Mouse (Mus musculus): Measurements from ENCODE around the gene Taar2.

Gene Taar2

GRCm38 (mm10) chr10:23938312-23938711 lies at the start of gene Taar2:
Taar2 (plus strand) TSS chr10:23938572.
- no peak for DNase-seq (ENCODE audit: low spot score)

GRCm38 (mm10) chr10:23892987-23893386 lies 45.4 kb upstream of the Taar2 start:
- DNase-seq (ENCODE audit: low spot score), result no peak

DNA sequence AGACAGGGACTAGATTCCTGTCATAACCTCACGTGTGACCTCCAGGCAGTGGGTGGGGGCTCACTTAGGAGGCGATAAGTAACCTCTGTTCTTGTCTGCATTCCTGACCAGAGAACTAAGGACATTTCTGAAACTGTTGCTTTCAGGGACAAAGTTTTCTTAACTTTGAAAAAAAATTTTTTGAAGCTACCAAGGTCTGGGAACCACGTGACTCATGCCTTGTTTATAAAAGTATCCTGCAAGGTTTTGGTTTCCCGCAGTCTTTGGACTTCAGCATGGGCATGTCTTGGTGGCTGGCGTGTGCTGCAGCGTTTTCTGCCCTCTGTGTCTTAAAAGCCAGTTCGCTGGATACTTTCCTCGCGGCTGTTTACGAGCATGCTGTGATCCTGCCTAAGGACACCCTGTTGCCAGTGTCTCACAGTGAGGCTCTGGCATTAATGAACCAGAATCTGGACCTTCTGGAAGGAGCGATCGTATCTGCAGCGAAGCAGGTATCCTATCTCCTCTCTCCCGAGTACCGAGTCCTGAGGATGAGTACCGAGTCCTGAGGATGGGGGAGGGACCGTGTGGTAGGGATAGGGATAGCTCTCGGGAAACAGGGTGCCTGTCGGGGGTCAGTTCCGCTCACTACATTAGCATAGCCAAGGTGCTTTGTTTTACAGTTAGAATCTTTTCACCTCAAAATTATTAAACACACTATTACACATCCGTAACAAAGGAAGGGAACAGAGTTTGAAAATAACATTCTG lies 43.6 kb upstream of the Taar2 start, which contains the start of gene Vnn1:
Vnn1 (plus strand) TSS at position 88 of the 749 bp plus-strand sequence.
- DNase-seq (ENCODE audit: low spot score), result peak; percentile 44

DNA sequence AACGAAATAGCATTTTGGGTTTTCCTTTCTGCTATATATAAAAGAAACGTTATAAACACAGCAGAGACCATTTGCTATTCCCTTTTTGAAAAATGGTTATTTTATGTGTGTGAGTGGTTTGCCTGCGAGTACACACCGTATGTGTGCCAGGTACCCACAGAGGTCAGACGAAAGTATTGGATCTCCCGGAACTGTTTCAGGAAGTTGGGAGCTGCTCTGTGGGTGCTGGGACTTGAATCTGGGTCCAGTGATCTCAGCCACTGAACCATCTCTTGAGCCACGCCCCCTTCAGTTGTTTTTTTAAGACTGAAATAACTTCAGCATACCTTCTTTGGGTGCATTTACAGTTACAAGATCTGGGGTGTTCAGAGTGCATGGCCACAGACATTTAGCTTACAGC lies 43.0 kb upstream of the Taar2 start:
- DNase-seq (ENCODE audit: low spot score), result no peak

- no peak for DNase-seq (ENCODE audit: low spot score)
Measured at GRCm38 (mm10) chr10:23901119-23901518, 37.3 kb upstream of the Taar2 start.

- no peak for DNase-seq (ENCODE audit: low spot score)
Measured at GRCm38 (mm10) chr10:23905661-23906060, 32.7 kb upstream of the Taar2 start.

- no peak for DNase-seq (ENCODE audit: low spot score)
Measured at GRCm38 (mm10) chr10:23920056-23920455, 18.3 kb upstream of the Taar2 start, which contains the start of gene Taar1. Taar1 (plus strand) TSS chr10:23920356.

- DNase-seq (ENCODE audit: low spot score), result no peak
Measured at GRCm38 (mm10) chr10:23922468-23922867, 15.9 kb upstream of the Taar2 start.

DNA sequence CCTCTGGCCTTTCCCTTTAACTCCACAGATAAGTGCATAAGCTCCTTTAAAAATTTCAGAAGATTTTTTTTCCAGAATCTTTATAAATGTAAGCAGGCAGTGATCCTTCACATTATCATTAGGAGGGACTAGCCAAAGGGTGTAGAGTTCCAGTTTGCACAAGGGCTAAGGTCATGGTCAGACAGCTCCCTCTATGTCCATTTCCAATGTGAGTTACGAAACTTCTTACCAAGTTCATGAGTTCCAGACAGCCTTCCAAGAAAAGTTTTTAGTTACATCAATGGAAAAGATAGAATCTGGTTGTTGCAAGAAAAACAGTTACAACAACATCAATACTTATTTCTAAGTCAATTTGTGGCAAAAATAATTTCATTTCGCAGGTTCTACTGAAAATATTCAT lies 14.4 kb upstream of the Taar2 start:
- no peak for DNase-seq (ENCODE audit: low spot score)

DNA sequence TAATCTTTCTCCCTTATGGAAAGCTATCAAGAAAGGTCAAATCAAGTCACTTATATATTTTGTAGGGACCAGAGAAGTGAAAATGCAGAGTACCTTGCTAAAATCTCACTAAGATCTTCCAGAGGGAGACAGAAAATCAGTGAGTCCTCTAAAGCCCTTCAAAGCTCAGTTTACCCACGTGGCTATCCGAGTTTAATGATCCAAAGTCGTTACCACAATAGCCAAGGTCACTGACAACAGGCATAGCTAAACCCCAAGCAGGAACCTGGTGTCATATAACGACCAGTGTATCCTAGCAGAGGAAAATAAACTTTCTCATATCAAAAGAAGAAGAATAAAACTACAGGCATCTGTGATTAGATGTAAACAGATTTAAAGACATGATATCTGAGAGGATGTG lies 759 bp upstream of the Taar2 start:
- DNase-seq (ENCODE audit: low spot score), result no peak

GRCm38 (mm10) chr10:23942465-23942864 lies 4.1 kb downstream of the Taar2 start:
- DNase-seq (ENCODE audit: low spot score), result no peak

DNA sequence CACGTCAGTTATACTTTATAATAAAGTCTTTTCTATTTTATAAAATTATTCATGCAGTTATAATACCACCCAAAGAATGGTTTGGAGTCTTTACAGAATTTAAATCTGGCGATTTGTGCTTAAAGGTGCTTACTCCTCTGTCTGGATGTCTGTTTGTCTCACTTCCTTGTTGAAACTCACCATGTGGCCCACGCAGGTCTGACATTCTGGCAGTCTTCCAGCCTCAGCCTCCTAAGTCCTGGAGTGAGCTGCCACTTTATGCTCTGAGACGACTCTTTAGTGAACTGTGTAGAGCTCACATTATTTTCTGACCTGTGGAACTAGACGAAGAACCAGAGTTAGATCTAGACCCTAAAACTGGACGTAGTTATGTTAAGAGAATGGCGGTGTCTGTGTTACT lies 9.7 kb downstream of the Taar2 start:
- no peak for DNase-seq (ENCODE audit: low spot score)

DNA sequence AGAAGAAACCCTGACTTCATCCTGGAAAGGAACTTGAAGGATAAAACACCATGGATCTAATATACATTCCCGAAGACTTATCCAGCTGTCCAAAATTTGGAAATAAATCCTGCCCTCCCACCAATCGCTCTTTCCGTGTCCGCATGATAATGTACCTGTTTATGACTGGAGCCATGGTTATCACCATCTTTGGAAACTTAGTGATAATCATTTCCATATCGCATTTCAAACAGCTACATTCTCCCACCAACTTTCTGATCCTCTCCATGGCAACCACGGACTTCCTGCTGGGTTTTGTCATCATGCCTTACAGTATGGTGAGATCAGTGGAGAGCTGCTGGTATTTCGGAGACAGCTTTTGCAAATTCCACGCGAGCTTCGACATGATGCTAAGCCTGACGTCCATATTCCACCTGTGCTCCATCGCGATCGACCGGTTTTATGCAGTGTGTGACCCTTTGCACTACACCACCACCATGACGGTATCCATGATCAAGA lies 11.2 kb downstream of the Taar2 start, which contains the start of gene Taar3:
Taar3 (plus strand) TSS at position 51 of the 498 bp plus-strand sequence.
- DNase-seq (ENCODE audit: low spot score), result no peak

- no peak for DNase-seq (ENCODE audit: low spot score)
Measured at GRCm38 (mm10) chr10:23951714-23952113, 13.3 kb downstream of the Taar2 start.

GRCm38 (mm10) chr10:23959071-23959470 lies 20.7 kb downstream of the Taar2 start:
- DNase-seq (ENCODE audit: low spot score), result no peak

GRCm38 (mm10) chr10:23960444-23960915 lies 22.1 kb downstream of the Taar2 start, which contains the start of gene Taar4:
Taar4 (plus strand) TSS chr10:23960494.
- DNase-seq (ENCODE audit: low spot score), result no peak

GRCm38 (mm10) chr10:23963444-23963843 lies 25.1 kb downstream of the Taar2 start:
- DNase-seq (ENCODE audit: low spot score), result no peak

DNA sequence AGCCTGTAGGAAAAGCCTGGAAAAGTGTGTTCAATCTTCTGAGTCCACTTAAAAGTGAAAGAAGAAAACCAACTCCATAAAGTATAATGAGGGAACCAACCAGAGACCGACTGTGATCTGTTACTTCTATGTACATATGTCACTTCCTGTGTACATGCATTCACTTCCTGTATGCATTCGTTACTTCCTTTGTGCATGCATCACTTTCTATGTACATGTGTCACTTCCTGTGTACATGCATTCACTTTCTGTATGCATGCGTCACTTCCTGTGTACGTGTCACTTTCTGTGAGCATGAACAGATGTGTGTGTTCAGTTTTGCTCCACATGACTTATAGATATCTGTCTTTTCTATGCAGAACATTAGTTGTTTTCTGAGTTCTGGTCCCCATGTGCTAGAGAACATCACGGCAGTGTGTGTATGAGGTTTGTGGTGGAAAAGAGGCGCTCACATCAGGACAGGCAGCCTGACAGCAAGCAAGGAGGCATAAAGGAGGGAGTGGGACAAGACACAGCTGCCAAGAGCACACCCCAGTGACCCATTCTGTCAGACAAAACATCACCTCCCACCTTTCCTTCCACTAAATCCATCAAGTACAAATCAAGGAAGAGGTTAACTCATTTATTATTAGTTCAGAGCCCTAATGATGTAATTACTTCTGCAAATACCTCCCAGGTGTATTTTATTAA lies 26.7 kb downstream of the Taar2 start:
- no peak for DNase-seq (ENCODE audit: low spot score)

DNA sequence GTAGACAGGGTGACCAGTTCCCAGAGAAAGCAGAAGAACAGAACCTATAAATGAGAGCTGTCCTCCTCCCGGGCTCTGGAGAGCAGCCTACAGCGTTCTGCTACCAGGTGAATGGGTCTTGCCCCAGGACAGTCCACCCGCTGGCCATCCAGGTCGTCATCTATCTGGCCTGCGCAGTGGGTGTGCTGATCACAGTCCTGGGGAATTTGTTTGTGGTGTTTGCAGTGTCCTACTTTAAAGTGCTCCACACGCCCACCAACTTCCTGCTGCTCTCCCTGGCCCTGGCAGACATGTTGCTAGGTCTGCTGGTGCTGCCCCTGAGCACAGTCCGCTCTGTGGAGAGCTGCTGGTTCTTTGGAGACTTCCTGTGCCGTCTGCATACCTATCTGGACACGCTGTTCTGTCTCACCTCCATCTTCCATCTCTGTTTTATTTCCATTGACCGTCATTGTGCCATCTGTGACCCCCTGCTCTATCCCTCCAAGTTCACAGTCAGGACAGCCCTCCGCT lies 32.3 kb downstream of the Taar2 start, which contains the start of gene Taar5:
Taar5 (plus strand) TSS at position 51 of the 510 bp plus-strand sequence.
- DNase-seq (ENCODE audit: low spot score), result no peak

GRCm38 (mm10) chr10:23971256-23971655 lies 32.9 kb downstream of the Taar2 start:
- DNase-seq (ENCODE audit: low spot score), result no peak

- DNase-seq (ENCODE audit: low spot score), result no peak
Measured at GRCm38 (mm10) chr10:23977958-23978357, 39.6 kb downstream of the Taar2 start.

DNA sequence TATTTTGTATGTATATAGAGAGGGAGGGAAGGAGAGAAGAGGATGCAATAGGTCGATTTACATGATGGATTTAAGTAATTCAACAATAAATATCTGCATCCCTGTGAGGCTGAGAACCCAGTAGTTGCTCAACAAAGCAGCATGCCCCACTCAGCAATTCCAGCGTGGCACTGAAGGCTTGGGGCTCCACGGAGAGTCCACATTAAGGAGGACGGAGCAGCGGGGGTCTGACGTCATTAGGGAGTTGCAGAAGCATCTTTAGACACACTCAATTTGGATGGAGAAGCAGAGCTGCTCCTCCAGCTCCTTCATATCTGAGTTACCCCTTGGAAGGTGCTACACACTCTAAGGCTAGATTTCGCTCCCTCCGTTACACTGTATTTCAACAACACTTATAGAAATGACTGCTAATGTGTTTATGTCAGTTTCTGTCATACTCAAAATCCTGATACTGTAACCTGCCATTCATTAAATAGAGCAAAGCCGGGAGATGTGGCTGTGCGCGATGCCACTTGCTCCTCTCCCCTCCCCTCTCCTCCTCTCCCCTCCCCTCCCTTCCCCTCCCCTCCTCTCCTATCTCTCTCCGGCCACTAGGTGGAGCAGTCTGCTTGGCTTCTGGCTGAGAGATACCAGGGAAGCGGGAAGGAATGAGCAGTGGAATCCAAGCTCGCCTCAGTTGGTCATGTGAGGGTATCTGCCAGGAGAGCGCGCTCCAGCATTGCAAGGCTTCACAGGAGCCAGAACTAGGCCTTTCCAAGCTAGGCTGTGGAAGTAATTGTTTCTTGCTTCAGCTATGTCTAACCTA lies 40.7 kb downstream of the Taar2 start:
- peak; percentile 71 for DNase-seq (ENCODE audit: low spot score)
